Mouse (Mus musculus) cerebellum, adult 9-10 months (tissue): Measurements from ENCODE around the gene Cks1brt.
A peak's percentile ranks its signal among the peaks of the same experiment; 100 is the strongest.
"Not testable (repeated sequence)": the region's sequence is repeated elsewhere in the genome, so short reads cannot be mapped to it uniquely, and the experiment has no call there.

Source experiments
- DNase-seq: peaks from one replicate; pipeline ENCODE4 v3.0.0; 2022

The Cks1brt gene

DNA sequence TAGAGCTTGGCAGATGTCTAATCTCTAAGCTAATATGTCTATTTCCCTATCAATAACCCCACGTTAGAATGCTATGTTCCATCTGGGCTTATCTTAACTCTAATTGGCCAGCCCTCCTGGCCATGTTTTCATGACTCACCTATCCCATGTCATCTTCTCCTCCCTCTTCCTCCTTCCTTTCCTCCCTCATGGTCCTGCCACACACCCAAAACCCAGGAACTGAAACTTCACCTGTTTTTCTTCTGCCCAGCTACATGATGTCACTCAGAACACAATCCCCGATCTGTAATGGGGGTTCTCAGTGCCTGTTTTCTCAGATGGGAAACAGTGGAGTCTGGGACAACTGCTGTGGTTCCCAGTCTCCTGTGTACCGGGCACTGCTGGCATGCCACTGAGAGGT lies at the start of gene Cks1brt:
Cks1brt (plus strand) TSS at position 301 of the 400 bp plus-strand sequence.
- DNase-seq = no peak

DNA sequence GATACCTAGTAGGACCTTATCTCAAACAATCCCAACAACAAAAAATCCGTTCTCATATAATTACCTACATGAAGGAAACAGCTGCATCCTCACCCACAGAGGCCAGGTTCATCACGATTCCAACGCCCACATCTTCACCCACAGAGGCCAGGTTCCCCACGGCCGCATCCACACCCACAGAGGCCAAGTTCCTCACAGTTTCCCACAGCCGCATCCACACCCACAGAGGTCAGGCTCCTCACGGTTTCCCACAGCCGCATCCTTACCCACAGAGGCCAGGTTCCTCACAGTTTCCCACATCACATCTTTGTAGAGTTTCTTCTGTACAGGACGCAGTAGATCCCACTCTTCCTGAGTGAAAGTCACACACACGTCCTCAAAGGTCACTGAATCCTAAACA lies 38.5 kb upstream of the Cks1brt start:
- no peak for DNase-seq

DNA sequence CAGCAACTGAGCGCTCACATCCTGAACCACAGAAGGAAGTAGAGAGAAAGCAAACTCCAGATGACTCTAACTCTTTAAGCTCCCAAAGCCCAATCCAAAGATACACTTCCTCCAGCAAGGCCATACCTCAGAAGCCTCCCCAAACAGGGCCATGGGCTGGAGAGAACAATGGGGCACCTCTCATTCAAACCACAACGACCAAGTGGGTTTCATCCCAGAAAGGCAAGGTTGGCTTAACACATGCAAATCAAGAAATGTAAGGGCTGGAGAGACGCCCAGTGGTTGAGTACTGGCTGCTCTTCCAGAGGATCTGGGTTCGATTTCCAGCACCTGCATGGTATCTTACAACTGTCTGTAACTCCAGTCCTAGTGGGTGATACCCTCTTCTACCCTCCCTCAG lies 36.2 kb upstream of the Cks1brt start:
- DNase-seq = no peak

DNA sequence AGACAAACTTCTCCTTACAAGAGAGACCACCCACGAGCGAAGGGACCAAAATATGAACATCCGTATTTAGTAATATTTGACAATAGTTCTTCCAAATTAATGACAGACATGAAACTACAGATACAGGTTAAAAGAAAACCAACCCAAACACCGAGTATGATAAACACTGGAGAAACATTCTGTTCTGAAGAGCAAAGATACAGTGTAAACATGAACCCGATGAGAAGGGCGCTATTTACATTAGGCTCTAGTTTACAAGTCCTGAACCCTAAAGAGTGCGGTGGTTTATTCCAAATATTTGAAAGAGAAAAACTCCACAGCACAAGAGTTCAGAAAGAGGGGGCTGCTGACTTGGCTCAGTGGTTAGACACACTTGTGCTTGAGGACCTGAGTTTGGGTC lies 34.7 kb upstream of the Cks1brt start:
- no peak for DNase-seq

DNA sequence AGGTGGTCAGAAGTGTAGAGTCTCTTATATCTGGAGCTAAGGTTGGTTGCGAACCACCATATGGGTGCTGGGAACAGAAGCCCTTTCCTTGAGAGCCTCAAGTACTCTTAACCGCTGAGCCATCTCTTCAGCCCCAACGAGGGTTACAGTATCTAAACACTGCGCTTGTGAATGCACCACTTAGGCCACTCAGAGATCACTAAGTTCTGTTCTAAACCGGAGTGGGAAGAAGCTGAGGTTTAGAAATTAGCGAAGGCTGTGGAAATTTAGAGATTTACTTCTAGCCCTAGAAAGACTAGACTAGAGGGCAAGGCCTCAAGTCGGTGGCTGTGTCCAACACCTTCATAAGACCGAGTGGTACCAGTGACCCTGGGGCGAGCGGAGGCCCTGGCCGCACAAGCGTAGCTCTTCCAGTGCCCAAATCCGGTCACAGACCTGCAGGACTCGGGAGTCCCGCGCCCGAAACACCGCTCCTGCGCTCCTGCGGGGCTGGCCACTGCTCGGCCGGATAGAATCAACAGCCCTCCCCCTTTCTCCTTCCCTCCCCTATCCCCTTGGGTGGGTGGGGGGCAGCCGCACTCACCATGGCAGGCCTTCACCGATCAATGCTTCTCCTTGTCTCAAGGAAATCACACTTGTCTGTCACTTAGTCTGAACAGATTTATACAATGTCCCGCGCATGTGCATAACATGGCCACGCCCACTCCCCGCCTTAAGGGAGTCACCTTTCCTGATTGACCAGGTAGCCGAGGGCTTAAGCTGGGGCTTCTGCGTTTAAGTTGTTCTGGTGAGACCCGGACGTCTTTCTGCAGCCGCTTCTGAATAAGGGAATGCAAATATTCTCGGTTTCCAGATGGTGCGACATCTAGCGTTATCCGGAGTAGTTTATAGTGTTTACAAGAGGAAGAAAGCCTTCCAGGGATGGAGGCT lies 32.4 kb upstream of the Cks1brt start:
- peak; percentile 92 for DNase-seq

DNA sequence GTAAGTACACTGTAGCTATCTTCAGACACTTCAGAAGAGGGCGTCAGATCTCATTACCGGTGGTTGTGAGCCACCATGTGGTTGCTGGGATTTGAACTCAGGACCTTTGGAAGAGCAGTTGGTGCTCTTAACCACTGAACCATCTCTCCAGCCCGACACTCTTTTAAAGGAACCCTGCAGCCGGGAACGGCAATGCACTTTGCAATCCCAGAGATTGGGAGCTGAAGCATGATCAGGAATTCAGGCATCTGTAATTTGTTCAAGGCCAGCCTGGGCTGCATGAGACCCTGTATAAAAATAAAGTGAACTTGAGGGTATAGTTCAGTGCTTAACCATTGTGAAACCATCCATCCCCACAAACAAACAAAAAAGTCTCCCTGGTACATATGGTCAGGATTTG lies 31.5 kb upstream of the Cks1brt start:
- DNase-seq = peak; percentile 9

DNA sequence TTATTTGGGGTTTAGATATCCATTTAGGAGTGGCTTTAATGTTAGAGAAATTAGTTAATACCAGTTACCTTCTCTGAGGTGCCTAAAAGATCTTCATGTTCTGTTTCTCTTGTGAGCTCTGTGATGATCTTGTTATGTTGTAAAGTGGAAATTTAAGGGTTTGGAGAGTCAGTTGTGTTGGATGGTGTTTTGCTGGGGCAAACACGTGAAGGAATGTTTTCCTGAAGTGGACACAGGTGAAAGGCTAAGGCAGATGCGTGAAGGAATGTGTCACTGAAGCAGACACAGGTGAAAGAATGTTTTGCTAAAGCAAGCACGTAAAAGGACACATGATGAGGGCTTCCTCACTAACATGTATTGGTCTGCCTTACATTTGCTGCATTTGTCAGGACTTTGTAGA lies 28.7 kb upstream of the Cks1brt start, which contains the start of gene Zfp791:
Zfp791 (minus strand) TSS at position 101 of the 400 bp plus-strand sequence.
- DNase-seq = no peak

DNA sequence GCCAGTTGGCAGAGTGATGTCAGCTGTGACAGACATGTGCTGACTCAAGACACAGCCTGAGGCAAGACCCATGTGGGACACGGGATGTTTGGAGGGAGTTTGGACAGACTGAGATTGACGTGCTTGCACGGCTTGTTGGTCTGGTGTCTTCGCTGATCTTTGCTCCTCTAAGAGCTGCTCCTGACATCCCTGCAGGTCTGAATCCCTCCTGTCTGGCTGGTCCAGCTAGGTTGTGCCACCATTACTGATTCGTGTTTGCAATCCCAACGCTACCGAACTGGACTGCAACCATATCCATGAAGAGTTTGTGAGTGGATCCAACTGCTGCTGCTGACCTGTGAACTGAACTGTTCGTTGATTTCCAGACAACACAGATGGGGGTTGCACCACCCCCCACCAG lies 28.0 kb upstream of the Cks1brt start:
- no peak for DNase-seq

DNA sequence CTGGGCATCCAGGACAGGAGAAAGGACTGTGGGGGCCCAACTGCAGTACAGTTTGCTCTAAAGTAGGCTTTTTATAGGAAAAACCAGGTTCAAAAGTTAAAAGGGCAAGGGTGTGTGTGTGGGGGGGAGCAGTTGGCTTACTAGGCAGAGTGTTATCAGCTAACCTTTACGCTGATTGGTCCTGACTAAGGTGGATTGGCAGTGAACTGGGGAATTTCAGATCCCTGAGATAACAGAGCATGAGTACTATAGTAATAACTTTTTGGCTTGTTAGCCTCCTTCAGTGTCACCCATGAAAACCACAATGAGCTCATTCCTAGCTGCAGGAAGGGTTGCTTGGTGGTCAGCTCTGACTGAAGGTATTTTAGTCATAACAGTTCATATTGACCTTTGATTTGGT lies 19.4 kb upstream of the Cks1brt start:
- no peak for DNase-seq

DNA sequence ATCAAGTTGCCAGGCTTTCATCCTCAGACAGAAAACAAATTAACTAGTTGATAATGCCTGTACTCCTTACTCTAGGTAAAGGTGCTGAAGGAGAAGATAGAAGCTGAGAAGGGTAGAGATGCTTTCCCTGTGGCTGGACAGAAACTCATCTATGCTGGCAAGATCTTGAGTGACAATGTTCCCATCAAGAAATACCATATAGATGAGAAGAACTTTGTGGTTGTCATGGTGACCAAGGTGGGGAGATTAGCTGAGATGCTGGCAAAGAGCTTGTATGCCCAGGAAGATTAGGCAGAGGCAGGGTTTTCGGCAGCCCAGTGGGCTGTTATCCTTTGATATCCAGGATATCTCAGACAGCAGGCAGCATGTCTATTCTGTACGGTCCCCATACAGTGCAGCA lies 16.0 kb upstream of the Cks1brt start:
- DNase-seq = not testable (repeated sequence)

DNA sequence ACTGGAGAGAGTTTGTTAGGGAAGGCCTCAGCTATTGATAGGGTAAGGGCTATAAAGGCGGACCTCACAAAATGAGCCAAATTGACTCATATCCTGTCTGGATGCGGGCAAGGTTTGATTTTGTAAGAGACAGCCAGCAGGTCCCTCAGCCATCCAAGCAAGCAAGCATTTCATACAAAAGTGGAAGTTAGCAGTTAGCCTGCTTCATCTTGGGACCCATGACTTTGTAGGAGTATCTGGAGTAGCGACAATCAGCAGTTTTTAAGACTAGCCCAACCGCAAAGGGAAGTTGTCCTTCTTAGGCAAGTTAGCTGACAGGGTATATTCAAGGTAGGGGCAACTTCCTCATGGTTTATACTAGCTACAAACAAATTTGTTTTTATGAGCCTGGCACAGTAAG lies 9.2 kb upstream of the Cks1brt start:
- no peak for DNase-seq

DNA sequence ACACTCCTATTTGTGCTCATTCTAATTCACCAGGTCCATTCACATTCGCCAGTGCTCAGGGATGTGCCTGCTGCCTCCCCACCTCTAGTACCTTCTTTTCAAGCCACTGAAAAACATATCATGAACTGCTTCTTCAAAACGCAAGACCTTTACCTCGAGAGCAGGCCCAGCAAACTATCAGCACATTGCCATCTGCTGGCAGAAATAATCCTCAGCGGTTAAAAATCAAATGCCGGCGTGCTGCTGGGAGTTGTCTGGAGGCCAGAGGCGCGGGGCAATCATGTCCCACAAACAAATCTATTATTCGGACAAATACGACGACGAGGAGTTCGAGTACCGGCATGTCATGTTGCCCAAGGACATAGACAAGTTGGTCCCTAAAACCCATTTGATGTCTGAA lies 19.6 kb downstream of the Cks1brt start:
- DNase-seq = peak; percentile 38

DNA sequence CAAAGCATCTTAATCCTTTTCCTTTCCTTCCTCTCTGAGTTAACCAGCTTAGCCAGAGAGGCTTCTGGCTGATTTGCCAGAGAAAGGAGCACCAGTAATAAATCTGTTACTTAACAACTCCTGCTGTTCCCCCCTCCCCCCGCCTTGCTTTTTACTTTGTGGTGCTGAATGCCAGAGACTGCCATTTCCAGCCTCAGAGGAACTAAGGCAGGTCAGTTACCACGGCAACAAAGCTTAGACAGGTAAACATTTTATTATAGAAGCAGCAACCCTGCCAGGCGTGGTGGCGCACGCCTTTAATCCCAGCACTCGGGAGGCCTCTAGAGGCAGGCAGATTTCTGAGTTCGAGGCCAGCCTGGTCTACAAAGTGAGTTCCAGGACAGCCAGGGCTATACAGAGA lies 24.2 kb downstream of the Cks1brt start:
- DNase-seq = no peak

DNA sequence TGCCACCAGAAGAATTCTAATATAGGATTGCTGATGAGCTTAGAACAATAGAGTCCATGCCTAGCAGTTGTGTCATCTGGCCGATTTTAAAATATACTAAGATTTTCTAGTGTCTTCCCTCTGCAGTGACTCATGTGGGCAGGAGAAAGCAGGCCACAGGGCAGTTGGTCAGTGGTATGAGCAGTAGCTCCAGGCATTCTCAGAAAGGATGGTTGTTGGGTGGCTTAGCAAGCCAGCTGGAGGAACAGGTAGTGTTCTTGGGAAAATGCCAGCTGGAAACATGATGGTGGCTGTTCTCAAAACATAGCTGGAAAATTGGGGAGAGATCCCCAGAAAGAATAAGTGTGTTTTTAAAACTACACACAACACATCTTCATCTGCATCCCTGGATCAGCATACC lies 40.6 kb downstream of the Cks1brt start:
- DNase-seq = no peak

DNA sequence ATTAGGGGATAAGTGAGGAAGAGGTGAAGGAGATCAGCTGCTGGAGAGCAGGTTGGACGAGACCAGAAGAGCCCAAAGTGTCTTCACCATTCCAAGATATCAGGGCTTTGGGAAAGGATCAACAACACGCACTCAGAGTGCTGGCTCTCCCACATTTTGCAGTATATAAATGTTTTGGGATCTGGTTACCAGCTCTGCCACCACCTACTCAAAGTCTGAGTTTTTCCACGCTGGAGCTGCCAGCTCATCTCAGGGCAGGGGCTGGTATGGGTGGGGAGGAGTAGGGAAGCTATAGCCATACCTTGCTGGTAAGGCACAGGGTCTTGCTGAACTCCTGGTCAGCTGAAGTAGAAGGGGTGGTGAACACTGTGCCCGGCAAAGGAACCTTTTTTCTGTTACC lies 68.5 kb downstream of the Cks1brt start:
- no peak for DNase-seq

DNA sequence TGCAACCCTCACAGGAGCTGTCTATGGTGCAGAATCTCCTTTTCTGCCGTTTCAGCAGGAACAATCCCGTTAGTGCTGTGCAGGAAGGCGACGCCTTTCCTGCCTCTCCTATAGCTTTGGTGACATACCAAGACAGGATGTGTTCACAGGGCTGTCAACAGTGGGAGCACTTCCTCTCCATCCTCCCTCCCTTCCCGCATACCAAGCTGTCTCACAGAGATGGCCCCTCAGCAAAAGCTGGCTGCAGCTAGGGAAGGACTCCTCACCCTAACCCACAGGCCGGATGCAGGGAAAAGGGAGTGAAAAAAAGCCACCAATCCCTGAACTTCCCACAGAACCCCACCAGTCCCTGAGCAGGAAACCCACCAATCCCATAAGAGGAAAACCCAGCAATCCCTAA lies 69.3 kb downstream of the Cks1brt start:
- no peak for DNase-seq
